Mouse (Mus musculus) bone marrow macrophage, adult 2 months (primary cell): Measurements from ENCODE around the gene Arl6ip6.

Experiments used
- CTCF ChIP-seq: IDR thresholded peaks from 2 replicates; pipeline ENCODE4 v1.5.1; 2012; ENCODE audit warnings: low read depth, mild to moderate bottlenecking, low read length, moderate library complexity
- POLR2A ChIP-seq: IDR thresholded peaks from 2 replicates; pipeline ENCODE4 v1.6.1; 2012; ENCODE audit warnings: mild to moderate bottlenecking, low read depth, low read length, borderline replicate concordance

- no peak for TF ChIP-seq CTCF
- TF ChIP-seq POLR2A, result no peak
These were observed 65.5 kb downstream of the Arl6ip6 start for GRCm38 (mm10) chr2:53256982-53257381.
